Mouse (Mus musculus): ENCODE results near the gene Krt27. TPM values are rescaled to one million over a fixed set of nuclear protein-coding genes. Genes with fewer than 3 reads are reported as not detected.

The Krt27 gene
- total RNA-seq (2014; rRNA removed) (0.40 and 0.89 TPM in 2 replicates), polyA plus RNA-seq (2015; fragmentation: Nextera tagmentation; extraction: Ambion mirVana) (0.34 and 0.35 TPM in 2 replicates)

- no peak for ATAC-seq
- 85% methylated on average over 12 of the region's 12 CpGs for WGBS
These were observed at the start of gene Krt27 for GRCm38 (mm10) chr11:99351004-99351403. TSS of gene Krt27 (minus strand) at chr11:99351104.

DNA sequence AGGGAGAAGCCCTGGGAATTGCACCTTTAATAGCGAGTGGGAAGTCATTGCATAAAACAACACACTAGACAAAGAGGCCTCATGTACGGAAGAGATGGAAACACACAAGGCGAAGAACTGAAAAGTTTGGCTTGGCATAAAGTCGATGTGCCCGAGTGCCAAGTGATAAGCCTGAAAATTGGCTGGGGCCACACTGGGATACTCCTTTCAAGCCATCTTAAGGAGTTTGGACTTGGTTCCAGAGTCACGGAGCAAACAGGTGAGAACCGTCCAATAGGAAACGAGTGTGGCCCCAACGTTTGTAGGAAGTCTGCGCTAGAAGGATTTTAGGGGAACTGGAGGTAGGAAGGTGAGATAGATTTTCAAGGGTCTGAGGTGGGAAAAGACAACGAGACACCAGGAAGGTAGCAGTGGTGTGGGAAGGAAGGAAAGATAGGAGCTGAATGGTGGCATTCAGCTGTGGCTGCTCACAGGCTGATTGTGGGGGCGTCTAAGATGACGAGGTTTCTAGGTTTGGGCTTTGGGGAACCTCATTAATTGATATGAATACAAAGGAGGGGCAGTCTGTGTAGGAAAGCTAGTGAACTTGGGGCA is 49.1 kb upstream of the Krt27 start:
- Histone ChIP-seq H3K4me1 (ENCODE audit: insufficient read depth, low read length) (no peaks in the 10 kb centered on the region), H3K4me2 (ENCODE audit: low read depth, low read length) (no peak overlapping the region), H3K9ac (replicated peaks; ENCODE audit: low read length) (no peak overlapping the region), H3K27ac (no peak overlapping the region), H3K9me3 (ENCODE audit: low read length) (no peaks in the 10 kb centered on the region), H3K27me3 (ENCODE audit: insufficient read depth, low read length) (no peaks in the 10 kb centered on the region), H3K36me3 (ENCODE audit: insufficient read depth, low read length) (no peaks in the 10 kb centered on the region), H3K4me3 (ENCODE audit: low read length) (no peak overlapping the region)
- 94% methylated on average over 13 of the region's 13 CpGs for WGBS
- DNase-seq (ENCODE audit: low spot score) (no peak), ATAC-seq (no peak)
- no peak for TF ChIP-seq CTCF (IDR thresholded peaks at IDR 0.05; ENCODE audit: low read depth)

More at GRCm38 (mm10) chr11:99351004-99351403, at the start of gene Krt27:
- H3K9ac ChIP-seq (replicated peaks; ENCODE audit: low read length): no peak within 1 kb of the TSS
- no peak within 1 kb of the TSS for H3K27ac ChIP-seq
- no peaks in the 10 kb centered on the region for H3K9me3 ChIP-seq (ENCODE audit: low read length)
- no peak within 1 kb of the TSS for H3K4me2 ChIP-seq (ENCODE audit: low read depth, low read length)
- H3K27me3 ChIP-seq (ENCODE audit: insufficient read depth, low read length): no peaks in the 10 kb centered on the region
- H3K4me1 ChIP-seq (ENCODE audit: insufficient read depth, low read length): no peaks in the 10 kb centered on the region
- H3K36me3 ChIP-seq (ENCODE audit: insufficient read depth, low read length): no peaks in the 10 kb centered on the region
- TF ChIP-seq CTCF (IDR thresholded peaks at IDR 0.05; ENCODE audit: low read depth): no peak
- no peak for DNase-seq (ENCODE audit: low spot score)
- no peak within 1 kb of the TSS for H3K4me3 ChIP-seq (ENCODE audit: low read length)

- no peak for ATAC-seq
- no peak for DNase-seq (ENCODE audit: low spot score)
These were observed 47.9 kb upstream of the Krt27 start for GRCm38 (mm10) chr11:99398832-99399231.

DNA sequence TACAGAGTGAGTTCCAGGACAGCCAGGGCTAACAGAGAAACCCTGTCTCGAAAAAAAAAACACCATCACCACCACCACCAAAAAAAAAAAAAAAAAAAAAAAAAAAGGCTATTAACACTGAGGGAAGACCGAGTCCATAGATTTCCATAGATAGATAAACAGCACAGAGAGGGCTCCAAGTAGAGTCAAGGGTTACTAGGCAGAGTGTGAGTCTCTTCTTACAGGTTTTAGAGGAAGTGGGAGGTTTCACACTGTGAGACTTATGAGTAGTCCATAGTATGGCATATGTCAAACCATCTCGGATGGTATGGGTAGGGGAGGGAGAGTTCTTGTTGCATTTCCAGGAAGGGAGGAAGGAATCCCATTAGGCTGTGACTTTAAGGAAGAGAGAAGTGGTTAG is 47.2 kb upstream of the Krt27 start:
- WGBS: 71% methylated on average over 3 of the region's 3 CpGs
- H3K27me3 ChIP-seq (ENCODE audit: insufficient read depth, low read length): no peaks in the 10 kb centered on the region
- ATAC-seq: no peak
- TF ChIP-seq CTCF (IDR thresholded peaks at IDR 0.05; ENCODE audit: low read depth): no peak
- no peaks in the 10 kb centered on the region for H3K4me1 ChIP-seq (ENCODE audit: insufficient read depth, low read length)
- no peak overlapping the region for H3K9ac ChIP-seq (replicated peaks; ENCODE audit: low read length)
- H3K4me2 ChIP-seq (ENCODE audit: low read depth, low read length): no peak overlapping the region
- H3K27ac ChIP-seq: no peak overlapping the region
- no peak overlapping the region for H3K4me3 ChIP-seq (ENCODE audit: low read length)
- no peaks in the 10 kb centered on the region for H3K36me3 ChIP-seq (ENCODE audit: insufficient read depth, low read length)
- no peaks in the 10 kb centered on the region for H3K9me3 ChIP-seq (ENCODE audit: low read length)
- DNase-seq (ENCODE audit: low spot score): no peak

More at GRCm38 (mm10) chr11:99398832-99399231, 47.9 kb upstream of the Krt27 start:
- no peak overlapping the region for H3K9ac ChIP-seq (replicated peaks; ENCODE audit: low read length)
- H3K4me3 ChIP-seq (ENCODE audit: low read length): no peak overlapping the region
- H3K27me3 ChIP-seq (ENCODE audit: insufficient read depth, low read length): no peaks in the 10 kb centered on the region
- no peak overlapping the region for H3K4me2 ChIP-seq (ENCODE audit: low read depth, low read length)
- H3K36me3 ChIP-seq (ENCODE audit: insufficient read depth, low read length): no peaks in the 10 kb centered on the region
- no peaks in the 10 kb centered on the region for H3K4me1 ChIP-seq (ENCODE audit: insufficient read depth, low read length)
- 70% methylated on average over 8 of the region's 8 CpGs for WGBS
- H3K27ac ChIP-seq: no peak overlapping the region
- no peak for TF ChIP-seq CTCF (IDR thresholded peaks at IDR 0.05; ENCODE audit: low read depth)
- no peaks in the 10 kb centered on the region for H3K9me3 ChIP-seq (ENCODE audit: low read length)

DNA sequence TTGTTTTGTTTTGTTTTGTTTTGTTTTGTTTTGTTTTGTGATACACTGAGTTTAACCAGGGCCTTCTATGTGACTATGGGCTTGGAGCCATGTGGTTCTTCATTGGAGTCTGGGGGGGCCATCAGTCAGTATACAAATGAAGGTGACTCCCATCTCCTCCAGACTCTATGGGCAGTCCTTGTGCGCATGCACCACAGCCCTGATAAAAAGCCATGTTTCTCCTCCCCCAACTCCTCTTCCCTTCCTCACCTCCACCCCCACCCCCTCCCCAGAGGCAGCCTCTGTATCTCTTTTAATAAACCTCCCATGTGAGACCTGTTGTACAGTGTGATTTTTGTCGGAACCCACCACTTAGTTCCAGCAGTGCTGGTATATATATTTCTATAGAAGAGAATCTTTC is 45.8 kb upstream of the Krt27 start:
- DNase-seq (ENCODE audit: low spot score) (no peak), ATAC-seq (no peak)
- Histone ChIP-seq H3K9me3 (ENCODE audit: low read length) (no peaks in the 10 kb centered on the region), H3K36me3 (ENCODE audit: insufficient read depth, low read length) (no peaks in the 10 kb centered on the region), H3K4me3 (ENCODE audit: low read length) (no peak overlapping the region), H3K27ac (no peak overlapping the region), H3K9ac (replicated peaks; ENCODE audit: low read length) (no peak overlapping the region), H3K27me3 (ENCODE audit: insufficient read depth, low read length) (no peaks in the 10 kb centered on the region), H3K4me2 (ENCODE audit: low read depth, low read length) (no peak overlapping the region), H3K4me1 (ENCODE audit: insufficient read depth, low read length) (no peaks in the 10 kb centered on the region)
- no peak for TF ChIP-seq CTCF (IDR thresholded peaks at IDR 0.05; ENCODE audit: low read depth)
- 88% methylated on average over 2 of the region's 2 CpGs for WGBS

DNA sequence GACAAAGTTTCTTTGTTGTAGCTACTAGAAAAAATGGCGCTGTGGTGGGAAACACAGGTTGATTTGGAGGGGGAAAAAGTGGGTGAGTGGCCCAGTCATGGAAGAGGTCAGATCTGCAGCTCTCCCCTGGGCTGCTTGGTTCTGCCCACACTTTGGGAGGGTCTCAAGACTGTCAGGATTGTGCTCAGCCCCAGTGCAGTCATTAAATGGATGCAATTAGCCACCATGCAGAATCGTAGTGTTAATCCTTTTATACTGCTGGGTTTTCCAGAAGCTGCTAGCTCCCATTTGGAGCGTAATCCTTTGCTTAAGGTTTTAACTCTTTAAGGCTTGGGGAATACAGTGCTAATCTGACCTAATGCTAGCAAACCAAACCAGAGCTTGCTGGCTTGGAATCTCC is 45.1 kb upstream of the Krt27 start:
- no peak overlapping the region for H3K27ac ChIP-seq
- H3K4me3 ChIP-seq (ENCODE audit: low read length): no peak overlapping the region
- WGBS: 52% methylated on average over 3 of the region's 3 CpGs
- H3K36me3 ChIP-seq (ENCODE audit: insufficient read depth, low read length): no peaks in the 10 kb centered on the region
- no peaks in the 10 kb centered on the region for H3K4me1 ChIP-seq (ENCODE audit: insufficient read depth, low read length)
- peak; percentile 14 for DNase-seq (ENCODE audit: low spot score)
- no peaks in the 10 kb centered on the region for H3K9me3 ChIP-seq (ENCODE audit: low read length)
- no peak overlapping the region for H3K4me2 ChIP-seq (ENCODE audit: low read depth, low read length)
- H3K9ac ChIP-seq (replicated peaks; ENCODE audit: low read length): no peak overlapping the region
- TF ChIP-seq CTCF (IDR thresholded peaks at IDR 0.05; ENCODE audit: low read depth): no peak
- ATAC-seq: no peak
- no peaks in the 10 kb centered on the region for H3K27me3 ChIP-seq (ENCODE audit: insufficient read depth, low read length)

DNA sequence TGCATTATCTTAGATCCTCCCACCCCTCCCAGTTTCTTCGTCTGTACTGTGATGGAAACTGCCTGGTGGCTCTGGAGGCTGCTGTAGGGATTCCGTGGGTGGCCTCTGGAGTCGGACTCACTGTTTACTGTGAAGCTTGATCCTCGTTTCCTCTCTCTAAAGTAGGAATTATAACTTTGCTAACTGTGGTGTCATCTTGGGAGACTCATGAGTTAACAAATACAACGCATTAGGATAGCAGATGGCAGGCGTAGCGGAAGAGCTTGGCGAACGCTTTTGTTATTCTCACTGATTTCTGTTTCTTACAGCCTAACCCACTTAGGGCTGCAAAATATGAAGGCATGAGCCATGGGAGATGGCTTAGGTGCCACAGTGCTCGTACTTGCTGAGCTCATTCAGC is 41.6 kb upstream of the Krt27 start:
- no peak for TF ChIP-seq CTCF (IDR thresholded peaks at IDR 0.05; ENCODE audit: low read depth)
- Histone ChIP-seq H3K9me3 (ENCODE audit: low read length) (no peaks in the 10 kb centered on the region), H3K9ac (replicated peaks; ENCODE audit: low read length) (no peak overlapping the region), H3K4me2 (ENCODE audit: low read depth, low read length) (no peak overlapping the region), H3K27ac (no peak overlapping the region), H3K36me3 (ENCODE audit: insufficient read depth, low read length) (no peaks in the 10 kb centered on the region), H3K27me3 (ENCODE audit: insufficient read depth, low read length) (no peaks in the 10 kb centered on the region), H3K4me1 (ENCODE audit: insufficient read depth, low read length) (no peaks in the 10 kb centered on the region), H3K4me3 (ENCODE audit: low read length) (no peak overlapping the region)
- DNase-seq (ENCODE audit: low spot score) (no peak), ATAC-seq (no peak)
- 72% methylated on average over 10 of the region's 10 CpGs for WGBS

Measured in hindbrain, postnatal 0 days (tissue).